Comparison of ENCODE assay signal across 32 mouse cellular contexts in the genomic region with DNA sequence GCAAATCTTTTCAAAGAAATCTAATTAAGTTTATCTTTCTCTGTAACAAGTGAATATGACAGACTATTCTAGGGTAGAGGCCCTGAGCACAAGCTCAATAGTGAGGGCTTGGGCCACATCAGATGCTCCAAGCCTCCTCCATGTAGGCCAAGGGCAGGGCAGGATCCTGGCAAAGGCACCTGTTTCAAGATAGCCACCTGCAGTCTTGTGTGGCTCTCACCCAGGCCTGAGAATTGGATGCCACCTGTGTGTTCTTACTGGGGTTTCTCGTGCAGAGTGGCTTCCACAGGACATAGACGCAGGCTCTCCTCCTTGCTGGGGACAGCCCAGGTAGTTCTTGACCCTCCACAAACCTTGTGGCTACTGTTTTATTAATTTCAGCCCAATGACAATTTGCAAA. TPM values are rescaled to one million over a fixed set of nuclear protein-coding genes. Genes with fewer than 3 reads are reported as not detected.
DNase-seq lines count a peak whose midpoint lies in the region; ATAC-seq and TF ChIP-seq lines count a peak whose summit lies in the region.
"Had no signal": no experiment of that assay in that cellular context is flagged by ENCODE, and none has a peak within 500 bp of the region (broad histone marks: within the 10 kb centered on the region; RNA-seq: fewer than 3 reads in every experiment).

No protein-coding gene starts in this region.

- no peaks in the 10 kb centered on the region for H3K27me3 ChIP-seq in cerebellum, adult 2 months (ENCODE audit: control insufficient read depth, insufficient read depth, low read length)
- H3K27me3 ChIP-seq in midbrain, embryonic 14.5 days (ENCODE audit: control insufficient read depth, insufficient read depth, low read length), result no peaks in the 10 kb centered on the region
- H3K27me3 ChIP-seq: embryonic facial prominence, embryonic 12.5 days; embryonic facial prominence, embryonic 15.5 days; forebrain, embryonic 15.5 days; hindbrain, embryonic 15.5 days; intestine, embryonic 15.5 days had no signal

- WGBS in cerebellum, adult 2 months, result 9% methylated on average over 2 of the region's 2 CpGs
- 73% methylated on average over 2 of the region's 2 CpGs for WGBS in midbrain, embryonic 14.5 days

- H3K27ac ChIP-seq in cerebellum, adult 2 months (ENCODE audit: insufficient read depth, low read length), result no peak overlapping the region
- no peak overlapping the region for H3K27ac ChIP-seq in midbrain, embryonic 14.5 days (replicated peaks; ENCODE audit: low read depth, low read length)
- H3K27ac ChIP-seq: embryonic facial prominence, embryonic 12.5 days; embryonic facial prominence, embryonic 15.5 days; forebrain, embryonic 15.5 days; heart, adult 2 months; hindbrain, embryonic 12.5 days; hindbrain, embryonic 15.5 days; intestine, embryonic 15.5 days had no signal

- TF ChIP-seq POLR2A in cerebellum, adult 2 months (IDR thresholded peaks at IDR 0.05; ENCODE audit: borderline replicate concordance, insufficient read depth, low read length), result no peak

- H3K4me3 ChIP-seq in cerebellum, adult 2 months (replicated peaks; ENCODE audit: insufficient read depth, low read depth, low read length), result no peak overlapping the region
- no peak overlapping the region for H3K4me3 ChIP-seq in midbrain, embryonic 14.5 days (replicated peaks; ENCODE audit: low read depth, low read length)
- H3K4me3 ChIP-seq: embryonic facial prominence, embryonic 12.5 days; embryonic facial prominence, embryonic 15.5 days; forebrain, embryonic 15.5 days; heart, adult 2 months; hindbrain, embryonic 12.5 days; hindbrain, embryonic 15.5 days; intestine, embryonic 15.5 days had no signal

- TF ChIP-seq CTCF in cerebellum, adult 2 months (IDR thresholded peaks at IDR 0.05; ENCODE audit: borderline replicate concordance, insufficient read depth, low read depth, low read length), result no peak

- peaks cover 29% of the 10 kb centered on the region for H3K4me1 ChIP-seq in cerebellum, adult 2 months (ENCODE audit: control insufficient read depth, insufficient read depth, low read length)
- no peaks in the 10 kb centered on the region for H3K4me1 ChIP-seq in midbrain, embryonic 14.5 days (ENCODE audit: control insufficient read depth, insufficient read depth, low read length)
- H3K4me1 ChIP-seq: embryonic facial prominence, embryonic 12.5 days; embryonic facial prominence, embryonic 15.5 days; forebrain, embryonic 15.5 days; hindbrain, embryonic 12.5 days; hindbrain, embryonic 15.5 days; intestine, embryonic 15.5 days had no signal

- peak; percentile 59; the same call in 1 of the 2 replicates for ATAC-seq in cerebellum, adult (ENCODE audit: insufficient number of reproducible peaks, low FRiP score, low TSS enrichment)
- no peak for ATAC-seq in midbrain, embryonic 14.5 days (ENCODE audit: low FRiP score, low TSS enrichment)
- ATAC-seq: activated CD4-positive, CD25-positive, alpha-beta regulatory T cell, adult 4 months; forebrain, embryonic 15.5 days; intestine, embryonic 15.5 days had no signal

- H3K36me3 ChIP-seq in midbrain, embryonic 14.5 days (ENCODE audit: control insufficient read depth, insufficient read depth, low read length), result no peaks in the 10 kb centered on the region
- H3K36me3 ChIP-seq: embryonic facial prominence, embryonic 12.5 days; embryonic facial prominence, embryonic 15.5 days; forebrain, embryonic 15.5 days; hindbrain, embryonic 12.5 days; hindbrain, embryonic 15.5 days; intestine, embryonic 15.5 days had no signal

- no peaks in the 10 kb centered on the region for H3K9me3 ChIP-seq in midbrain, embryonic 14.5 days (ENCODE audit: control insufficient read depth, low read length)
- H3K9me3 ChIP-seq: embryonic facial prominence, embryonic 12.5 days; embryonic facial prominence, embryonic 15.5 days; forebrain, embryonic 15.5 days; hindbrain, embryonic 12.5 days; hindbrain, embryonic 15.5 days; intestine, embryonic 15.5 days had no signal

- no peak overlapping the region for H3K4me2 ChIP-seq in midbrain, embryonic 14.5 days (ENCODE audit: low read length)
- H3K4me2 ChIP-seq: embryonic facial prominence, embryonic 12.5 days; embryonic facial prominence, embryonic 15.5 days; forebrain, embryonic 15.5 days; heart, embryonic 11.5 days; hindbrain, embryonic 12.5 days; hindbrain, embryonic 15.5 days; intestine, embryonic 15.5 days had no signal

- DNase-seq in cerebellum, postnatal 4 days (ENCODE audit: low spot score in 2 of 2), result no peak
- peak; percentile 59 to 75 for DNase-seq in cerebellum, adult 2 months
- peak; percentile 61 for DNase-seq in cerebellum, adult 9-11 months
- peak; percentile 46 to 51 for DNase-seq in cerebellum, postnatal 36 days
- DNase-seq in urinary bladder, postnatal 10 days (ENCODE audit: low spot score), result no peak
- DNase-seq in midbrain, embryonic 14.5 days, result no peak
- DNase-seq in adrenal gland, adult 2 months, result no peak
- DNase-seq: adrenal gland, postnatal 10 days; adrenal gland, postnatal 36 days; gastrocnemius, postnatal 10 days; gastrocnemius, postnatal 36 days; heart, adult 2 months; kidney, adult 11 months; kidney, adult 8-10 months had no signal

- H3K9ac ChIP-seq in midbrain, embryonic 14.5 days (replicated peaks; ENCODE audit: low read length), result no peak overlapping the region
- H3K9ac ChIP-seq: embryonic facial prominence, embryonic 12.5 days; embryonic facial prominence, embryonic 15.5 days; forebrain, embryonic 15.5 days; hindbrain, embryonic 12.5 days; hindbrain, embryonic 15.5 days; intestine, embryonic 15.5 days had no signal

RNA-seq across cellular contexts. Expression of a gene that starts 10.5 kb away (rescaled TPM):
- 13.6 and 19.7 TPM in 2 replicates for polyA plus RNA-seq in cerebellum, adult 2 months (2012; rRNA removed)
- polyA plus RNA-seq in midbrain, embryonic 14.5 days (2014; fragmentation: Nextera tagmentation; extraction: Ambion mirVana), result 2.9 and 3.6 TPM in 2 replicates
- total RNA-seq in adrenal gland, adult 2 months (2021), result 10 to 100 TPM in 1 of 2 experiments, 1 to 10 TPM in 1; 9.3 to 15.9 TPM
- polyA plus RNA-seq in adrenal gland, adult 2 months (2012; rRNA removed), result 8.3 and 11.8 TPM in 2 replicates
- total RNA-seq: granulocyte monocyte progenitor cell, adult 5-6 weeks had no signal

RNA-seq across cellular contexts. Expression of a gene that starts 16.2 kb away (rescaled TPM):
- not detected in 2 replicates for polyA plus RNA-seq in cerebellum, adult 2 months (2012; rRNA removed)
- polyA plus RNA-seq in midbrain, embryonic 14.5 days (2014; fragmentation: Nextera tagmentation; extraction: Ambion mirVana), result 0.09 TPM in 1 of 2 replicates, not detected in the other
- not detected for total RNA-seq in adrenal gland, adult 2 months (2021)
- polyA plus RNA-seq in adrenal gland, adult 2 months (2012; rRNA removed), result not detected in 2 replicates
- total RNA-seq: adrenal gland, postnatal 10 days; adrenal gland, postnatal 36 days; common myeloid progenitor, adult 5-6 weeks; ES-E14; gastrocnemius, adult 18-20 months; gastrocnemius, postnatal 10 days; gastrocnemius, postnatal 36 days; granulocyte monocyte progenitor cell, adult 5-6 weeks; heart, adult 2 months; heart, postnatal 25 days; hematopoietic stem cell, adult 5-6 weeks had no signal
- polyA plus RNA-seq: activated CD4-positive, CD25-positive, alpha-beta regulatory T cell, adult 4 months; embryonic facial prominence, embryonic 12.5 days; embryonic facial prominence, embryonic 15.5 days; forebrain, embryonic 11.5 days; heart, adult 2 months; heart, embryonic 11.5 days; heart, embryonic 14.5 days; heart, postnatal 0 days; hindbrain, embryonic 12.5 days; hindbrain, embryonic 15.5 days; intestine, embryonic 15.5 days had no signal

RNA-seq across cellular contexts. Expression of a gene that starts 25.1 kb away (rescaled TPM):
- polyA plus RNA-seq in cerebellum, adult 2 months (2012; rRNA removed), result 35.5 and 37.0 TPM in 2 replicates
- polyA plus RNA-seq in midbrain, embryonic 14.5 days (2014; fragmentation: Nextera tagmentation; extraction: Ambion mirVana), result 45.7 and 52.9 TPM in 2 replicates
- 100 to 1,000 TPM; 103 to 236 TPM for total RNA-seq in adrenal gland, adult 2 months (2021)
- polyA plus RNA-seq in adrenal gland, adult 2 months (2012; rRNA removed), result 127 and 140 TPM in 2 replicates

RNA-seq across cellular contexts. Expression of a gene that starts 29.7 kb away (rescaled TPM):
- polyA plus RNA-seq in cerebellum, adult 2 months (2012; rRNA removed), result 1.3 and 1.4 TPM in 2 replicates
- polyA plus RNA-seq in midbrain, embryonic 14.5 days (2014; fragmentation: Nextera tagmentation; extraction: Ambion mirVana), result 1.00 and 1.8 TPM in 2 replicates
- under 1 TPM; 0.07 to 0.14 TPM for total RNA-seq in adrenal gland, adult 2 months (2021)
- polyA plus RNA-seq in adrenal gland, adult 2 months (2012; rRNA removed), result 0.46 and 0.48 TPM in 2 replicates
- total RNA-seq: common myeloid progenitor, adult 5-6 weeks; gastrocnemius, adult 18-20 months; gastrocnemius, postnatal 10 days; gastrocnemius, postnatal 36 days; granulocyte monocyte progenitor cell, adult 5-6 weeks; heart, adult 2 months had no signal
- polyA plus RNA-seq: activated CD4-positive, CD25-positive, alpha-beta regulatory T cell, adult 4 months had no signal

RNA-seq across cellular contexts. Expression of a gene that starts 58.4 kb away (rescaled TPM):
- 86.9 and 89.6 TPM in 2 replicates for polyA plus RNA-seq in cerebellum, adult 2 months (2012; rRNA removed)
- polyA plus RNA-seq in midbrain, embryonic 14.5 days (2014; fragmentation: Nextera tagmentation; extraction: Ambion mirVana), result 103 and 153 TPM in 2 replicates
- total RNA-seq in adrenal gland, adult 2 months (2021), result 10 to 100 TPM; 39.6 to 57.8 TPM
- polyA plus RNA-seq in adrenal gland, adult 2 months (2012; rRNA removed), result 80.6 and 81.8 TPM in 2 replicates

Comparison
In these comparisons a context has a peak if more than half of its experiments do, and no peak if none do; other contexts are left out.
1. DNase-seq: peak in cerebellum, adult 2 months (2 of 2), cerebellum, adult 9-11 months (single experiment) and cerebellum, postnatal 36 days (2 of 2); none in cerebellum, postnatal 4 days (0 of 2), urinary bladder, postnatal 10 days (single experiment), midbrain, embryonic 14.5 days (single experiment) and adrenal gland, adult 2 months (single experiment).